Mouse (Mus musculus) CD4-positive naive resting alpha-beta T cell, adult 57 days (primary cell): ENCODE results near the gene Slc31a2. TPM values are rescaled to one million over a fixed set of nuclear protein-coding genes. Genes with fewer than 3 reads are reported as not detected.

Experiments used
- total RNA-seq: library from RNA; stranded (reverse); gene quantifications from one replicate; pipeline ENCODE4 v1.2.4, GENCODE M21; 2023

Slc31a2 gene
- total RNA-seq: 4.0 TPM

GRCm38 (mm10) chr4:62262276-62262675, at the start of gene Slc31a2:
TSS of gene Slc31a2 (plus strand) at chr4:62262562.

GRCm38 (mm10) chr4:62230769-62231168, 31.6 kb upstream of the Slc31a2 start, which contains the start of gene Zfp37:
TSS of gene Zfp37 (minus strand) at chr4:62231047.

Other genes starting within 250 kb of the Slc31a2 start
- not detected for gene Mup20, start 208.4 kb upstream of the Slc31a2 start, total RNA-seq
- not detected for gene Mup3, start 175.2 kb upstream of the Slc31a2 start, total RNA-seq
- gene Mup21, start 111.7 kb upstream of the Slc31a2 start, total RNA-seq: not detected
- not detected for gene Zfp37, start 31.5 kb upstream of the Slc31a2 start, total RNA-seq
- 76.0 TPM for gene Fkbp15, start 98.0 kb downstream of the Slc31a2 start, total RNA-seq
- gene Slc31a1, start 98.2 kb downstream of the Slc31a2 start, total RNA-seq: 9.2 TPM
- 41.9 TPM for gene Cdc26, start 146.1 kb downstream of the Slc31a2 start, total RNA-seq
- gene Prpf4, start 146.2 kb downstream of the Slc31a2 start, total RNA-seq: 21.8 TPM
- not detected for gene Rnf183, start 172.7 kb downstream of the Slc31a2 start, total RNA-seq
- gene Wdr31, start 208.3 kb downstream of the Slc31a2 start, total RNA-seq: not detected
- gene Bspry, start 217.5 kb downstream of the Slc31a2 start, total RNA-seq: 0.95 TPM
- not detected for gene Hdhd3, start 240.9 kb downstream of the Slc31a2 start, total RNA-seq